Mouse (Mus musculus): ENCODE measurements at regions not wholly inside any gene's neighbourhood (a gene's known extent, or its start where the extent isn't known, plus 50 kb on each side); places are given as distances from the start of the nearest gene placed in this dataset.

DNA sequence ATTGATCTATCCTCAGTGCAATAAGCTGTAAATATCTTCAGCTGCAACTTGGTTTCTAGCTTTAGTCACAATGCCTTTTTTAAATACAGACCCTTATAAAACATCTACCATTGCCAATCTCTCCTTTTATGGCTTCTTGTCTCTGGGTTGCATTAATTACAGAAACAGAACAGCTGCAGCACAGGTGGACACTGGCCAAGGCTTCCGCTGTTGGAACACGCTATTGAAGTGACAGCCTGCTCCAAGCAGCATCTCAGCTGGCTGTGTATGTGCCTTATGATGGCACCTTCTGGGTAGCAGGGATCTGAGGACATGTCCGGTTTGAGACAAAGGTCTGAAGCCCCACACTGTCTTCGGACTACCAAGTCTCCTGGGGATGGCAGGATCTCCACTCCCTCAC lies 207.1 kb upstream of the Plpp4 start:
- DNase-seq (ENCODE audit: low spot score in 2 of 2) = no peak

GRCm38 (mm10) chr7:129050675-129051074 lies 206.2 kb upstream of the Plpp4 start:
- DNase-seq (ENCODE audit: low spot score in 2 of 2) = no peak

GRCm38 (mm10) chr7:129066891-129067290 lies 189.9 kb upstream of the Plpp4 start:
- peak in 1 of 2 experiments; percentile 11 for DNase-seq (ENCODE audit: low spot score in 2 of 2)

DNA sequence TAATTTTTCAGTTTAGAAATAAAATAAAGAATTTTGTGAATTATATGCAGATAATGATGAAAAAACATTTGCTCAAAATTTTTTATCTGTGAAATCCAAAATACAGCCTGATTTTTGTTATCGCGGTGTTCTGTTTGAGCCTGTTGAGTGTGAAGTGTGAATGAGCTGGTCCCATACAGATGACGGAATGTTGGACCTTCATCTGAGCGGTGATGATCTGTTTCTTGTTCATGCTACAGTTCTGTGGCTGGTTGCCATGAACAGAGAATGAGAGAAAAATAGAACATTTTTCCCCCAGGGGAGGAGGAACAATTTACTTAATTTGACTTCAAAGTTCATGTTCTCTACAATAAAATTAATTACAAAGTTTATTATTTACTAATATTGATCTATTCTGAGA lies 188.7 kb upstream of the Plpp4 start:
- no peak for DNase-seq (ENCODE audit: low spot score in 2 of 2)

GRCm38 (mm10) chr7:129079786-129080185 lies 177.0 kb upstream of the Plpp4 start:
- DNase-seq (ENCODE audit: low spot score in 2 of 2) = no peak

- no peak for DNase-seq (ENCODE audit: low spot score in 2 of 2)
Observed at GRCm38 (mm10) chr7:129091441-129091840, 165.4 kb upstream of the Plpp4 start.

- no peak for DNase-seq (ENCODE audit: low spot score in 2 of 2)
Observed at GRCm38 (mm10) chr7:129096374-129097069, 160.3 kb upstream of the Plpp4 start.

DNA sequence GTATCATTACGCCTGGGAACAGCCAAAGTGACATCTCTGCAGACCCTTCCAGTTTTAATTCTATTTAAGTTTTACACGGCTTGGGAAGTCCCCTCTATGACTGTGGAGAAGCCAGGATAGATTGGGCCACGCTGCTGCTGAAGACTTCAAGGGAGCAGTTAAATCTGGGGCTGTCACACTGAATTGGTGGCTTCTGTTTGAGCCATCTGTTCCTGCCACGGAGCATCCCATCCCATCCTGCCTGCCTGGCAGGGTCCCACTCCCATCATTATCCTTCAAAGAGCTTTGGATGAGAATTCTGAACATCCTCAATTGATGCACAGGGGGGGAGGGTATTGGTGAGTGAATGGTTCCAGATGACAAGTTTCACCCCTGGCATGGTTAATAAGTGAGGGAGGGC lies 154.4 kb upstream of the Plpp4 start:
- DNase-seq (ENCODE audit: low spot score in 2 of 2) = no peak

- no peak for DNase-seq (ENCODE audit: low spot score in 2 of 2)
Observed at GRCm38 (mm10) chr7:129134176-129134575, 122.7 kb upstream of the Plpp4 start.

- DNase-seq (ENCODE audit: low spot score in 2 of 2) = no peak
Observed at GRCm38 (mm10) chr7:129134661-129135215, 122.1 kb upstream of the Plpp4 start.

- DNase-seq (ENCODE audit: low spot score in 2 of 2) = no peak
Observed at GRCm38 (mm10) chr7:129137303-129137990, 119.4 kb upstream of the Plpp4 start.

DNA sequence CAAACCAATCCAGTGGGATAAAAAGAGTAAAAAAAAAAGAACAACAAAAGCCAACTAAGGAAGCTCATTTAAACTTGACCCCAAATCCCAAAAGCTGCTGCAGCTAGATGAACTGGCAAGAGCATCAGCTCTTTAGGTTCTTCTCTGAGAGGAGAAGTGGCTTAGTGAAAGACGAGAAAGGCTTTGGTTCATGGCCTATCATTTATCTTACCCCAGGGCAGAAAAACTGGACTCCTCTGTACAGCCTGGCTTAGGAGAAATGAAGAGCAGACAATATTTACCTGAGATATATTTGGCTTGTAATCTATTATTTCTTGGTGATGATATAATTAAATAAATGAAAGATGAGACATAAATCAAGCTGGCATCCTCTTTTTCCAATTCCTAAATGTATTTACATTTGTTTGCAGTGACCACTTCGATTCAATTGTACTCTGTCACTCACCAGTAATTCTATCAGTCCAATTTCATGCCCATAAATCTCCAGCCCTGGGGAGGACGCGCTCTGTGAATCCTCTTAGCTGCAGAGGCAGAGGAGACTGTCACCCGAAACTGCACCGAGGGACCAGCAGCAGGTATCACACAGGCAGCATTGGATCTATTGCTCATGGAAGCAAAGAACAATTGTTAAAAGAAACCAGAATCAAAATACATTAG lies 114.8 kb upstream of the Plpp4 start:
- DNase-seq (ENCODE audit: low spot score in 2 of 2) = no peak

- DNase-seq (ENCODE audit: low spot score in 2 of 2) = no peak
Observed at GRCm38 (mm10) chr7:129142599-129142949, 114.3 kb upstream of the Plpp4 start.

DNA sequence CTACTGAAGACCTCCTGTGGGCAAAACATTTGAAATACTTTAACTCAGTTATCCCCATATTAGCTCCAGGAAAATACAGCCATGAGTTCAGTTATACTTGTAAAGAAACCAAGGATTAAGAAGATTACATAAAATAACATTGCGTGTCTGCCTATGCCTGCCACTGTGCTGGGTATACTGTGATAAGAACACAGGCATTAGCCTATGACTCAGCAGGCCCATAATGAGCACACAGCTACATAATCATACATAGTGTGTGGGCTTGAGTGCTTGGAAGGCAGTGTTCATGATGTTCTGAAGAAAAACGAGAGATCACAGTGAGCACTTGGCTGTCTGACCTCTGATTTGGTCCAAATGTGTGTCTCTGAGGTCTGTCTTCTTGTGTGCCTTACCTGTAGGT lies 101.3 kb upstream of the Plpp4 start:
- DNase-seq (ENCODE audit: low spot score in 2 of 2) = no peak

- no peak for DNase-seq (ENCODE audit: low spot score in 2 of 2)
Observed at GRCm38 (mm10) chr7:129169971-129170370, 86.9 kb upstream of the Plpp4 start.

DNA sequence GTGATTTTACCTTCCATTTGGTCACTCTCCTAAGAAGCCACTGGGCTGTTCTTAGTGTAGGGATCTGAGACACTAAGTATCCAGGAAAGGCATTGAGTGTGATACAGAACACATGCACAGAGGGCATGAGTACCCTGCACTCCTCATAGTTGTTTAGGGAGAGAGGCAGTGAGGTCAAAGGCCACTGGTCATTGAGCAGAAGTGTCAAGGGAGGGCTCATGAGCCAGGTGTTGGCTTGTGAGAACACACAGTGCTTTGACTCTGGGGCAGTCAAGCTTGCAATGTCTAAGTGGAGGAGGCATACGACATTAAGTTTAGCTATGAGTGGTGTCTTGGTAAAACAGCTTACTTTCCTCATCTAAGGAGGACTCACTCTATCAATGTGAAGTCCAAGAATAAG lies 65.9 kb upstream of the Plpp4 start:
- no peak for DNase-seq (ENCODE audit: low spot score in 2 of 2)

DNA sequence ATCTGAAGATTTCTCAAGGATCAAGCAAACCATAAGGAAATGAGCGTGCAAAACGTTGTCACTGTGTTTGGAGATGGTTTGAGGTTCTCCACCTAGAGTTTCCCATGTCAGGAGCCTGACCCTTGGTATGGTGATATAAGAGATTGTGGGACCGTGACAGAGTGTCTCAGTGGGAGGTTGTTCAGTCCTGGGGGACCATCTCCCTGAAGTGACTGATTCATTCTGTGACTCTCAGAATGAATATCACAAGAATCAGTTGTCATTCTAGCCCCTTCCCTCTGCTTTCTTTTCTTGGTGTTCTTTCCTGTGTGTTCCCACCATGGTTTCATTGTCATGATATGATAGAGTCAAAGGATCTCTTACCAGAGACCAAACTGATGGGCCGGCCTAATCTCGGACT lies 49.8 kb upstream of the Plpp4 start:
- DNase-seq (ENCODE audit: low spot score in 2 of 2) = no peak
